Mouse (Mus musculus) ES-E14 (cell line): ENCODE measurements around the gene Herc1. TPM values are rescaled to one million over a fixed set of nuclear protein-coding genes. Genes with fewer than 3 reads are reported as not detected.

Source experiments
- DNase-seq: peaks from one replicate; pipeline ENCODE4 v3.0.0-alpha.2; 2013; ENCODE audit warnings: low read depth, low spot score
- H3K27ac ChIP-seq: 2 replicates; pipeline ENCODE4 v1.5.1; 2012; ENCODE audit warnings: low read depth, mild to moderate bottlenecking, low read length, moderate library complexity, mixed read lengths; ENCODE audit not compliant: poor library complexity, insufficient read depth, severe bottlenecking
- H3K36me3 ChIP-seq: 2 replicates; pipeline ENCODE4 v1.6.1; 2012; ENCODE audit warnings: mild to moderate bottlenecking, low read length, moderate library complexity, mixed read lengths; ENCODE audit not compliant: control insufficient read depth, poor library complexity, insufficient read depth, severe bottlenecking
- H3K4me1 ChIP-seq, 2 experiments: fragments of 150-350 bp in 1 of 2; sonication (generic) in 1 of 2; 2 replicates each; pipeline ENCODE4 v1.6.1; 2012; ENCODE audit warnings: low read length in 2 of 2, mild to moderate bottlenecking in 1 of 2, mixed read lengths in 1 of 2; ENCODE audit not compliant: control insufficient read depth in 2 of 2, insufficient read depth in 2 of 2, poor library complexity in 1 of 2
- H3K4me3 ChIP-seq, 2 experiments: fragments of 150-350 bp in 1 of 2; sonication (generic) in 1 of 2; 2 replicates each; pipeline ENCODE4 v1.5.1; 2012; ENCODE audit warnings: low read length in 2 of 2, low read depth in 1 of 2, mild to moderate bottlenecking in 1 of 2, mixed read lengths in 1 of 2; ENCODE audit not compliant: insufficient read depth in 1 of 2, poor library complexity in 1 of 2, severe bottlenecking in 1 of 2
- H3K9ac ChIP-seq: 2 replicates; pipeline ENCODE4 v1.6.1; 2012; ENCODE audit warnings: low read depth, mild to moderate bottlenecking, low read length, mixed read lengths; ENCODE audit not compliant: poor library complexity, insufficient read depth, severe bottlenecking
- H3K9me3 ChIP-seq: fragments of 150-350 bp; sonication (generic); 2 replicates; pipeline ENCODE4 v1.6.1; 2012; ENCODE audit warnings: low read depth, mild to moderate bottlenecking, low read length; ENCODE audit not compliant: control insufficient read depth, insufficient read depth
- CHD2 ChIP-seq: IDR thresholded peaks from 2 replicates; pipeline ENCODE4 v1.6.1; 2014; ENCODE audit warnings: mild to moderate bottlenecking, low read depth, low read length, inconsistent platforms
- HCFC1 ChIP-seq: IDR thresholded peaks from 2 replicates; pipeline ENCODE4 v1.6.1; 2012; ENCODE audit warnings: low read length, inconsistent platforms, borderline replicate concordance; ENCODE audit not compliant: insufficient read depth
- MAFK ChIP-seq: IDR thresholded peaks from 2 replicates; pipeline ENCODE4 v1.6.1; 2014; ENCODE audit warnings: mild to moderate bottlenecking, low read depth, low read length, inconsistent platforms; ENCODE audit not compliant: insufficient read depth
- ZC3H11A ChIP-seq: IDR thresholded peaks from 2 replicates; pipeline ENCODE4 v1.6.1; 2012; ENCODE audit warnings: low read depth, mild to moderate bottlenecking, inconsistent platforms, low read length, borderline replicate concordance
- ZNF384 ChIP-seq: IDR thresholded peaks from 2 replicates; pipeline ENCODE4 v1.6.1; 2012; ENCODE audit warnings: low read depth, low read length, inconsistent platforms
- in situ Hi-C, 2 experiments: fragments of 600-800 bp; cut with MboI; formaldehyde crosslinking; loops; one replicate each; pipeline ENCODE4 v1.15.1; 2025; ENCODE audit warnings: low sequenced_read_pairs in 2 of 2, inconsistent platforms in 1 of 2; ENCODE audit not compliant: unreplicated experiment in 2 of 2
- total RNA-seq: library from RNA; depleted of rRNA; stranded (reverse); fragments of 300-350 nt; gene quantifications from 2 replicates; pipeline ENCODE4 v1.2.3, GENCODE M21; 2012

Gene Herc1
- total RNA-seq, 1 experiment = 43.3 TPM

GRCm38 (mm10) chr9:66516296-66516940 lies 166.2 kb downstream of the Herc1 start:
- H3K27ac ChIP-seq = no peak overlapping the region
- H3K4me3 ChIP-seq = no peak overlapping the region
- H3K9ac ChIP-seq = no peak overlapping the region
- TF ChIP-seq HCFC1 (no peak), ZNF384 (no peak), CHD2 (no peak), ZC3H11A (no peak), MAFK (no peak)
- H3K4me1 ChIP-seq = peaks cover 8 to 9% of the 10 kb centered on the region in 2 experiments; a peak in 3 of 4 replicates
- peaks cover 7% of the 10 kb centered on the region; the same call in 1 of the 2 replicates for H3K36me3 ChIP-seq
- in situ Hi-C loops = no loop called here
- DNase-seq = no peak
- H3K9me3 ChIP-seq = no peaks in the 10 kb centered on the region

- Histone ChIP-seq H3K9me3 (no peaks in the 10 kb centered on the region), H3K36me3 (peaks cover 7% of the 10 kb centered on the region; the same call in 1 of the 2 replicates), H3K4me3 (no peak overlapping the region), H3K27ac (no peak overlapping the region), H3K4me1 (peaks cover 8% of the 10 kb centered on the region in 2 experiments; a peak in 3 of 4 replicates), H3K9ac (no peak overlapping the region)
- TF ChIP-seq HCFC1 (no peak), MAFK (no peak), CHD2 (no peak), ZC3H11A (no peak), ZNF384 (no peak)
- no peak for DNase-seq
- in situ Hi-C loops = no loop called here
These were observed 167.5 kb downstream of the Herc1 start for GRCm38 (mm10) chr9:66517746-66518145.

GRCm38 (mm10) chr9:66518251-66518650 lies 168.0 kb downstream of the Herc1 start:
- no peak overlapping the region for H3K9ac ChIP-seq
- TF ChIP-seq CHD2 (no peak), ZC3H11A (no peak), MAFK (no peak), ZNF384 (no peak), HCFC1 (no peak)
- in situ Hi-C loops = no loop called here
- peaks cover 5 to 6% of the 10 kb centered on the region in 2 experiments; a peak in 3 of 4 replicates for H3K4me1 ChIP-seq
- H3K4me3 ChIP-seq = no peak overlapping the region
- H3K27ac ChIP-seq = no peak overlapping the region
- DNase-seq = no peak
- H3K36me3 ChIP-seq = peaks cover 7% of the 10 kb centered on the region; the same call in 1 of the 2 replicates
- no peaks in the 10 kb centered on the region for H3K9me3 ChIP-seq

GRCm38 (mm10) chr9:66518901-66519300 lies 168.7 kb downstream of the Herc1 start:
- Histone ChIP-seq H3K27ac (no peak overlapping the region), H3K4me3 (no peak overlapping the region), H3K9ac (no peak overlapping the region), H3K36me3 (peaks cover 7% of the 10 kb centered on the region; the same call in 1 of the 2 replicates), H3K4me1 (peaks cover 4% of the 10 kb centered on the region in 2 experiments; a peak in 3 of 4 replicates), H3K9me3 (no peaks in the 10 kb centered on the region)
- TF ChIP-seq ZC3H11A (no peak), HCFC1 (no peak), MAFK (no peak), CHD2 (no peak), ZNF384 (no peak)
- in situ Hi-C loops = no loop called here
- DNase-seq = no peak
